Mouse (Mus musculus) cortical plate, adult 2 months (tissue): ENCODE results near the gene Grip1.

Experiments
- CTCF ChIP-seq: fragments of 200-500 bp; IDR thresholded peaks from 2 replicates; pipeline ENCODE4 v1.5.1; 2011; ENCODE audit warnings: mild to moderate bottlenecking, control low read depth, low read length; ENCODE audit not compliant: insufficient read depth; ENCODE audit errors: extremely low read depth
- POLR2A ChIP-seq: fragments of 200-500 bp; IDR thresholded peaks from 2 replicates; pipeline ENCODE4 v1.6.1; 2011; ENCODE audit warnings: mild to moderate bottlenecking, low read length, control low read depth; ENCODE audit not compliant: insufficient read depth; ENCODE audit errors: extremely low read depth

- TF ChIP-seq CTCF (no peak), POLR2A (no peak)
Measured at GRCm38 (mm10) chr10:119933362-119933761, 479.7 kb downstream of the Grip1 start.
